Mouse (Mus musculus): Measurements from ENCODE around the gene Cdk5r1.

DNA sequence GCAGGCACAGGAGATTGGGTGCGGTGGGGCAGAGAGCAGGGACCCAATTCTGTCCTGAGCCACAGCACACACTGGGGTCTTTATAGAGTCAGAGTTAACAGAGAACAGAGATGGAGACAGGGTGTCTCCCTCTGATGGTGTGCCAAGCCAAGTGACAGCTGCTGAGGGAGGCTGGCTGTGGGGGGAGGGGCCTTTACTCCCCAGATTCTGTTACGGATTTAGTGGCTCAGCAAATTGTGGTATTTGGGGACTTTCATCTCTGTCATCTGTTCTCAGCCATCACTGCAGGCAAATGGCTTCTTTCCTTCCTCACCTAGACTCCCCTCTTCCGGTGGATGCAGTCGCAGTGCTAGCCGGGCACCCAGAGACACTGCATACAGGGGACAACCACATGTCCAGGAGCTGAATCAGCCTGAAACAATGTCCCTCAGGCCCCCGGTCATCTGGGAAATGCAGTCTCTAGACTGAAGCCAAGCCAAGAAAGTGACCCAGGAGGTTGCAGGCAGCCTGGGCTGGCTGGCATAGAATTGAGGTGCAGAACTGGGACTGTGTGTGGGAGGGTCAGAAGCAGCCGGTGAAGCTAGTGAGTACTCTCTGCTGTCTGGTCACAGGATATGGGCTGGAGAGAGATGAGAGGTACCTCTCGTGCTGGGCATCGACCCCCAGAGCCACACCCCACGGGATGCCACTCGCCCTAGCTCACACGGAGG is 12.5 kb downstream of the Cdk5r1 start:
- TF ChIP-seq POLR2A (IDR thresholded peaks at IDR 0.05; ENCODE audit: insufficient read depth, low read depth, low read length) (no peak), CTCF (IDR thresholded peaks at IDR 0.05; ENCODE audit: insufficient read depth, low read depth, low read length) (no peak)
